Mouse (Mus musculus): ENCODE measurements around the gene Sbsn. TPM values are rescaled to one million over a fixed set of nuclear protein-coding genes. Genes with fewer than 3 reads are reported as not detected.
"Not testable (repeated sequence)": the region's sequence is repeated elsewhere in the genome, so short reads cannot be mapped to it uniquely, and the experiment has no call there.

The Sbsn gene
- 10 to 100 TPM in 17 of 26 experiments, 1 to 10 TPM in 9; 1.9 to 27.0 (median 15.6) TPM for total RNA-seq (2018; cell fraction: chromatin; rRNA removed)
- 1 to 10 TPM in 8 of 26 experiments, under 1 TPM in 13, not detected in 5; 0.28 to 4.0 (median 0.80) TPM for total RNA-seq (2018; cell fraction: cytosol; rRNA removed)
- total RNA-seq (2018; cell fraction: nucleus; rRNA removed), result 10 to 100 TPM in 4 of 26 experiments, 1 to 10 TPM in 19, under 1 TPM in 3; 0.71 to 14.4 (median 4.8) TPM
- polyA plus RNA-seq (2018), result 0.54 to 2.3 TPM (median 1.5 TPM) in 3 replicates

DNA sequence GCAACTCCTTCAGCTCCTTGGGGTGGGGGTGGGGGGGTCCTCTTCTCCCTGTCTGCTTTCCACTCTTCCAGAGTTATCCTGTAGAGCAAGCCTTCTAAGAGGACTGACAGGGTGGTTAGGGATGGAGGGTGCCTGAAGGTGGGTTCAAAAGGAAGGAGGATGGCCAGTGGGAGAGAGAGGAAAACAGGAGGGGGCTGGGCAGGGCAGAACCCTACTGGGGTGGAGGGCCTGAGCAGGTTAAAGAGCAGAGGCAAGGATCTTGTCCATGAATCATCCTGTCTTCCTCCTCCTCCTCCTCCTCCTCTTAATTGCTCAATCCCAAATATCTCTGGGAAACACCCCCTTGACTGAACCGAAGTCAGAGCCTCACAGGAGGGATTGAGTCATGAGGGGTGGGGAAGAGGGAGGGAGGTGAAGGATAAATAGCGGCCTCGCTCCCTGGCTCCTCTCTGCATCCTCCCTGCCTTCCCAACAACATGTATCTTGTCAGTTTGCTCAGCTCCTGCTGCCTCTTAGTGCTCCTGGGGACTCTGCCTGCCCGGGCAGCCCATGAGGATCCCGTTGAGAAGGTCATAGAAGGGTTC, at the start of gene Sbsn:
Gene Sbsn (plus strand): TSS at position 386 of the 584 bp plus-strand sequence.
- WGBS (ENCODE audit: missing documents), result 81% methylated on average over 5 of the region's 5 CpGs
- no peak within 1 kb of the TSS for H3K4me3 ChIP-seq (ENCODE audit: inconsistent target)
- H3K27ac ChIP-seq, result no peak within 1 kb of the TSS
- H3K79me2 ChIP-seq (ENCODE audit: inconsistent target), result no peaks in the 10 kb centered on the region
- H3K36me3 ChIP-seq (ENCODE audit: inconsistent target), result no peaks in the 10 kb centered on the region

DNA sequence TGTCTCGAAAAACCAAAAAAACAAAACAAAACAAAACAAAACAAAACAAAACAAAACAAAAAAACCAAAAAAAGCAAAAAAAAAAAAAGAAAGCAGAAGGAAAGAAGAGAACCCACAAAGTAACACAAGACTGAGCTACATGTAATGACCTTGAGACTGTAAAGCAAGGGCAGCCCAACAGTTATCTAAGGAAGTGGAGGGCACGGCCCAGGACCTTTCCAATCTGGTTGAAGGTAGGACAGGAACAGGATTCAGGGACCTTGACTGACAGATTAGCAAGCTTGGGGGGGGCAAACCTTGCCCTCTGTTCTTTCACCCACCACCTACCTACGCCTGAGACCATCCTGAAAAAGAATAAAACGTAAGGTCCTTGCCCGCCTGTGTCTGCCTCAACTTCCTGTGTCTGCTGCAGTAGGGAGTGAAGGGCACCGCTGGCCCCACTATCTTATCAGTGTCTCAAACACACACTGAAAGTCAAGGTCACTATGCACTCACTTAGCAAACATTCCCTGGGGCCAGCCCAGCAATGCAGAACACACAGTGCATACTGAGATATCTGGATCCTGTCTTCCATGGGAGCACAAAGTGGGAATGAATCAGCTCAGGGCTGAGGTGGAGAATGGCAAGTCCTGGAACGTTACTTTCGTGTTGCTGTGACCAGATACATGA, 44.9 kb upstream of the Sbsn start:
- WGBS (ENCODE audit: missing documents), result 88% methylated on average over 8 of the region's 8 CpGs
- no peak overlapping the region for H3K4me3 ChIP-seq (ENCODE audit: inconsistent target)
- H3K36me3 ChIP-seq (ENCODE audit: inconsistent target), result no peaks in the 10 kb centered on the region
- H3K27ac ChIP-seq, result no peak overlapping the region
- H3K79me2 ChIP-seq (ENCODE audit: inconsistent target), result no peaks in the 10 kb centered on the region

DNA sequence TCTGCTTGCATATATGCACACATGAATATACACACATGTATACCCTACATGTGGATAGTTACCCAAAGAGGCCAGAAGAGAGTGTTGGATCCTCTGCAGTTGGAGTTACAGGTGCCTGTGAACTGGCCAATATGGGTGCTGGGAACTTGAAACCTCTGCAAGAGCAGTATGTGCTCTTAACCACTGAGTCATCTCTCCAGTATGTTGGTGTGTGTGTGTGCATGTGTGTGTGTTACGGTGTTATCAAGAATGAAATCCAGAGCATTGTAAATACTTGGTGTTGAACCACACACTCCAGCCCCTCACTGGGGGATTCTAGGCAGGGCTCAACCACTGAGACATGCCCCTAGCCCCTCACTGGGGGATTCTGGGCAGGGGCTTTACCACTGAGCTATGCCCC, 43.8 kb upstream of the Sbsn start:
- Histone ChIP-seq H3K79me2 (ENCODE audit: inconsistent target) (no peaks in the 10 kb centered on the region), H3K36me3 (ENCODE audit: inconsistent target) (no peaks in the 10 kb centered on the region), H3K27ac (no peak overlapping the region), H3K4me3 (ENCODE audit: inconsistent target) (no peak overlapping the region)
- WGBS (ENCODE audit: missing documents), result 100% methylated on average over 1 of the region's 1 CpGs

DNA sequence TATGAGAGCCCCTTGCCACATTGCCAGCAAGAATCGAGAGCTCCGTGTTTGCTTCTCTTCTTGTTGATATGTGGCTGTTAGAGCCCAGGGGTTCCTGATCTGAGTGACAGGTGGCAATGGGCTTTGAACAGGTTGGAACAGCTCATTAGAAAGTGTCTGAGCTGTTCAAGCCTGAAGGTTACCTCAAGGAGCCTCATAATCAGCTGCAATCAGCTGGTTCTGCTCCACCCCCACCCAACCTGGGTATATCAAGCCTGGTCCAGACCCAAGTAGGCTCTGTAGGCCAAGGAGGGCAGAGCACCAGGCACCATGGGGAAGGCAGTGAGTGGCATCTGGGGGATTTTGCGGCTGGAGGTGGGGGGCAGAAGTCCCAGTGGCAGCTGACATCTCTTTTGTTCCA, 39.3 kb upstream of the Sbsn start, which contains the start of gene Atp4a:
Gene Atp4a (plus strand): TSS at position 268 of the 400 bp plus-strand sequence.
- no peak within 1 kb of the TSS for H3K27ac ChIP-seq
- H3K36me3 ChIP-seq (ENCODE audit: inconsistent target), result no peaks in the 10 kb centered on the region
- WGBS (ENCODE audit: missing documents), result 90% methylated on average over 3 of the region's 3 CpGs
- no peak within 1 kb of the TSS for H3K4me3 ChIP-seq (ENCODE audit: inconsistent target)
- H3K79me2 ChIP-seq (ENCODE audit: inconsistent target), result no peaks in the 10 kb centered on the region

DNA sequence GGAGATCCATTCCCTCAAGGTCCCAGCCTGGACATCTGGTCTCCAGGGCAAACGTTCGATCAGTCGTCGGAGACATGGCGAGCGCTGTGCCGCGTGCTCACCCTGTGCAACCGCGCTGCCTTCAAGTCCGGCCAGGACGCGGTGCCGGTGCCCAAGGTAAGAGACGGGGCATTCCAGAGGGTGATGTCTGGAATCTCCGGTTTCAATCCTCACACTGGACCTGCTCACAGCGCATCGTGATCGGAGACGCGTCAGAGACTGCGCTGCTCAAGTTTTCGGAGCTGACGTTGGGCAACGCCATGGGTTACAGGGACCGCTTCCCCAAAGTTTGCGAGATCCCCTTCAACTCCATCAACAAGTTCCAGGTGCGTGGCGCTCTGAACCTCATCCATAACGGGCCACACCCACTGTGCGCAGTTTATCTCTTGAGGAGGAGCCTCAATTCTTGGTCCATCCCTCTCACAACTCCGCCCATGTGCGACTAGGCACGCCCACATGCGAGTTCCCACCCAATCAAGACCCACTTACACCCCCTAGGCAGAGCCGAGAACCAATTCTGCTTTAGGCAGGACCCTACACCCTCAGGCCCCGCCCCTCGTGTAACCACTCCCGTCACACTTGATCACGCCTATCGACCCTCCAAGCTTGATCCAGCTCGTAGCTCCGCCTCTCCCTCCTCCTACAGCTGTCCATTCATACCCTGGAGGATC, 34.1 kb upstream of the Sbsn start:
- no peaks in the 10 kb centered on the region for H3K79me2 ChIP-seq (ENCODE audit: inconsistent target)
- H3K36me3 ChIP-seq (ENCODE audit: inconsistent target), result no peaks in the 10 kb centered on the region
- no peak overlapping the region for H3K4me3 ChIP-seq (ENCODE audit: inconsistent target)
- WGBS (ENCODE audit: missing documents), result 7% methylated on average over 43 of the region's 43 CpGs
- no peak overlapping the region for H3K27ac ChIP-seq

DNA sequence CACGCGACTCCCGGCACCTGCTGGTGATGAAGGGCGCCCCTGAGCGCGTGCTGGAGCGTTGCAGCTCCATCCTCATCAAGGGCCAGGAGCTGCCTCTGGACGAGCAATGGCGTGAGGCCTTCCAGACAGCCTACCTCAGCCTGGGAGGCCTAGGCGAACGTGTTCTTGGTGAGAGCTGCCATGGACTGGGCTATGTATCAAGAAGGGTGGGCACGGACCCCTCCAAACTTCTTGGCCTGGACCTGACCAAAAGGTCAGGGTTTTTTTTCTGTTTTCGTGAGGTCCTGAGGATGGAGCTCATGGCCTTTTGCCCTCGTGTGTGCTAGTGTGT, 33.6 kb upstream of the Sbsn start:
- Histone ChIP-seq H3K27ac (no peak overlapping the region), H3K36me3 (ENCODE audit: inconsistent target) (no peaks in the 10 kb centered on the region), H3K4me3 (ENCODE audit: inconsistent target) (no peak overlapping the region), H3K79me2 (ENCODE audit: inconsistent target) (no peaks in the 10 kb centered on the region)
- WGBS (ENCODE audit: missing documents), result 39% methylated on average over 12 of the region's 14 CpGs

DNA sequence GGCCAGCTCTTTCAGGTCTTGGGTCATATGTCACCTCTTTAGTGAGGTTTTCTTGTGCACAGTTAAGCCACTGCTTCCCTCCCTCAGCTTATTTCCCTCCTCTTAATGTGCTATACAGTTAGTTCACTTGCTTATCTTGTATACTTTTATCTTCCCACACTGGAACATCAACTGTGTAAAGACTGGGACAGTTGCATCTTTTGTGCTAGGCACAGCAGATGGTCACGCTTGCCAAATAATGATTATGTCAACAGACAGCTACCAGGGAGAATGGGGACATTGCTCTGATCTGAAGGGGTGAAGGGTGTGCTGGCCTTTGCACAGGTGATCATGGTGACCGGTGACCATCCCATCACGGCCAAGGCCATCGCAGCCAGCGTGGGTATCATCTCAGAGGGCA, 31.6 kb upstream of the Sbsn start:
- Histone ChIP-seq H3K79me2 (ENCODE audit: inconsistent target) (no peaks in the 10 kb centered on the region), H3K27ac (no peak overlapping the region), H3K36me3 (ENCODE audit: inconsistent target) (no peaks in the 10 kb centered on the region), H3K4me3 (ENCODE audit: inconsistent target) (no peak overlapping the region)
- 92% methylated on average over 5 of the region's 5 CpGs for WGBS (ENCODE audit: missing documents)

DNA sequence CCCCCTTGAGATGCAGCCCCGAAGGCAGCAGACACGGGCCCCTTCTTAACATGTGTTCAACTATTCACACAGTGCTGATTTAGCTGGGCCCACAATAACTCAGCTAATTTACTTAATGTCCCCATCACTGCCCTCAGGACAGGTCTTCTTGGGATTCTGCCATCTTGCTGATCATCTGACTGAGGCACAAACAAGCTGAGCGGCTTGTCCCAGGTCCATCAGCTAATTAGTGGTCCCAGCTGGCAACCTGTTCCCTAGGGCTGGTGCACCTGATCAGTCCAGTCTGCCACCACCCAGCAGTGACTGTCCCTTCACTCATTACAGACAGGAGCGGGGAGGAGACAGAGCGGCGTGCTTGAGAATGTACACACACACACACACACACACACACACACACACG, 30.0 kb upstream of the Sbsn start:
- WGBS (ENCODE audit: missing documents), result 99% methylated on average over 6 of the region's 7 CpGs
- Histone ChIP-seq H3K79me2 (ENCODE audit: inconsistent target) (no peaks in the 10 kb centered on the region), H3K36me3 (ENCODE audit: inconsistent target) (no peaks in the 10 kb centered on the region), H3K4me3 (ENCODE audit: inconsistent target) (no peak overlapping the region), H3K27ac (no peak overlapping the region)

DNA sequence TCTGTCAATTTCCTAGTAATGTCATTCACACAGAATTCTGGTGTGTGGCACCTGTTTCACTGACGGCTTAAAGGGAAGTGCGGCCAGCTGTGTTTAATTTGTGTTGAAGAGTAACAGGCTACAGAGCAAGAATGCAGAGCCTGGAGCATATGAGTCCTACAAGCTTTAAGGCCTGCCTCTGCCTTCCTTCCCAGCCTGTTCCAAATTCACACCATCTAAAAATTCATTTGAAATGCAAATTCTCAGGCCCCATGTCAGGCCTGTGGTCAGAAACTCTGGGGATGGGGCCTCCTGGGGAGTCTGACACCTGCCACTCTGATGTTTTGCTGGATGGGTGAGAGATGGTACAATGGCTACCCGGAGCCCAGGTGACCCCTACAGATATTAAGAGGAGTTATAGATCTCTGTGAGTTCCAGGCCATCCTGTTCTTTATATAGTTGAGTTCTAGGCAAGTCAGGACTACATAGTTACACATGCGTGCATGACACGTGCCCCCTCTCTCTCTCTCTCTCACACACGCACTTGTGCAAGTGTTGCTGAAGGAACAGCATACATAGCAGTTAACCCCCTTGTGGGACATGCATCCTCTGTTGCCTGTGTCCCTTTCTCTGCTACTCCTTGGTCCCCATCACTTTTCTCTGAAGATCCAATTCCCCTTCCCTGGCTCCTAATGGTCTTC, 27.9 kb upstream of the Sbsn start:
- no peak overlapping the region for H3K4me3 ChIP-seq (ENCODE audit: inconsistent target)
- peaks cover 2% of the 10 kb centered on the region; the same call in 1 of the 2 replicates for H3K79me2 ChIP-seq (ENCODE audit: inconsistent target)

DNA sequence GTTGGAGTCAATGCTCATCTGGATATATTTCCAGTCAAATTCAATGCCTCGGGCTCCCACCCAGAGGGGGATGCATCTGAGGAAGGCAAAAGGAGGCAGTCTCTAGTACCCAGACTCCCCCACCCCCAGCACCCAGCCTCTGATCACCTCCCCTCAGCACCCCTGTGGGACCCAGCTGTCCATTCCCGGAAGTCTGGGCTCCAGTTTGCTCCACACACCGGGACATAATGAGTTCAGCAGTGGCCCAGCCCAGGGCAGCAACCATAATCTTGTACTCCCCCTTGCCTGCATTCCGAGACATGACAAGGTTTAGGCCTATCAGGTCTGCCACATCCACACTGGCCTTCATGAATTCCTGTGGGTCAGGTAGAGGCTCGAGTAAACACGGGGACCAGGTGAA, 23.1 kb upstream of the Sbsn start:
- Histone ChIP-seq H3K4me3 (ENCODE audit: inconsistent target) (peak overlapping the region; percentile 82; the same call in 1 of the 2 replicates), H3K27ac (no peak overlapping the region), H3K36me3 (ENCODE audit: inconsistent target) (no peaks in the 10 kb centered on the region), H3K79me2 (ENCODE audit: inconsistent target) (peaks cover 8% of the 10 kb centered on the region; the same call in 1 of the 2 replicates)
- WGBS (ENCODE audit: missing documents), result 89% methylated on average over 6 of the region's 6 CpGs

More for the DNA sequence above, 27.9 kb upstream of the Sbsn start:
- Histone ChIP-seq H3K36me3 (ENCODE audit: inconsistent target) (no peaks in the 10 kb centered on the region), H3K27ac (no peak overlapping the region)
- WGBS (ENCODE audit: missing documents), result 73% methylated on average over 6 of the region's 6 CpGs

DNA sequence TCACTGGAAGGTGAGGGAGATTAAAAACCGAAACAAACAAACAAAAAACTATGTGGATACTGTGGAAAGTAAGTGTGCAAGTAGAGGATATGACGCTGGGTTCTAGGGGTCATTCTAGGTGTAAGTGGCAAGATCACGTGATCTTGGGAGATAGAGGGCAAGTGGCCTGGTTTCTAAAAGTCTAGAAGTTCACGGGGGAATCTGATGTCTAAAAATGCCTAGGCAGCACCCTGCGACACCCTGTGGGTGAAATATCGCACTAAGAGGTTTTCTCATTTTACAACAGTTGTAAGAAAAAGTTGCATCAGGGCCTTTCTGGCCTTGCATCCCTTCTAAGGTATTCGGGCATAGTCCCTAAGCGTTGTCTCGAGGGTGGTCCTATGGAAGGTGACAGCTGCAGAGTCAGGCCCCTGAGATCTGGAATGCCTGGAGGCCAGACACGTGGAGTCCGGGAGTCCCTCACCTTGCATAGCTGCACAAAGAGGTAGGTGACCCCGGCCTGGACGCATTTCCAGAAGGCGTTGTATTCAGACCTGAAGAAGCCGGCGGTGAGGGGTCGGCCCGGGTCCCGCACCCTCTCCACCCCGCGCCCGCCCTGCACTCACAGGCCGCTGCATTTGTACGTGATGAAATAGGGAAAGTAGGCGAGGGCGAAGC, 22.4 kb upstream of the Sbsn start:
- H3K36me3 ChIP-seq (ENCODE audit: inconsistent target), result no peaks in the 10 kb centered on the region
- peak overlapping the region; percentile 82 for H3K4me3 ChIP-seq (ENCODE audit: inconsistent target)
- WGBS (ENCODE audit: missing documents), result 9% methylated on average over 26 of the region's 26 CpGs
- H3K27ac ChIP-seq, result peak overlapping the region; percentile 19; the same call in 1 of the 2 replicates
- H3K79me2 ChIP-seq (ENCODE audit: inconsistent target), result peaks cover 8% of the 10 kb centered on the region; the same call in 1 of the 2 replicates

DNA sequence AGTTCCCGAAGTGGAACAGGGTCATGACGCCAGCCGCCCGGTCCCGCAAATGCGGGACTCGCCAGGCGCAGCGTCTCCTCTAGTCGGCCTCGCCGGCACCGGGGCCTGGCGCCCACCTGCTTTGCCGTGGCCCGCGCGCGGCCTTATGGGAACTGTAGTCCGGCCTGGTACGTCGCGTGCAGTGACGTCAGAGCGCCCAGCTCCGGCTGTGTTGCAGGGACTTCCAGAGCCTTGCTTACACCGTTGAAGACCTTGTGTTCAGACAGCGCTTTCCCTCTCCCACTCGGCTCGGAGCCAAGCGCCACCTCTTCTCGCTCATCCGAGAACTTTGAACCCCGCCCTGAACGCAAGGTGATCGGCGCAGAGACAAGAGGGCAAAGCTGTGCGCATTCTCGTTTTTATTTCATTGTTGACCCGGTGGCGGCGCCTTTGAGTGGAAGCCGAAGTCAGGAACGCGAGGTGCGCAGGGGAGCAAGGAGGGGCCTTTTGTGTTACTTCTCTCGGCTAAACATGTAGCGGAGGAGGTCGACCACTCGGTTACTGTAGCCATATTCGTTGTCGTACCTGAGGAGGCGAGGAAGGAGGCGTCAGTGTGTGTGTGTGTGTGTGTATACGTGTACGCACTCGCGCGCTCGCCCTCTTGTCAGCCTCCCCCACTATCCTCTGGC, 21.7 kb upstream of the Sbsn start, which contains the start of gene Tmem147:
Gene Tmem147 (minus strand): TSS at position 145 of the 668 bp plus-strand sequence.
- H3K4me3 ChIP-seq (ENCODE audit: inconsistent target), result peak within 1 kb of the TSS; percentile 82
- peaks cover 8% of the 10 kb centered on the region; the same call in 1 of the 2 replicates for H3K79me2 ChIP-seq (ENCODE audit: inconsistent target)
- under 1% methylated on average over 49 of the region's 60 CpGs for WGBS (ENCODE audit: missing documents)
- H3K27ac ChIP-seq, result peak within 1 kb of the TSS; percentile 60
- no peaks in the 10 kb centered on the region for H3K36me3 ChIP-seq (ENCODE audit: inconsistent target)

DNA sequence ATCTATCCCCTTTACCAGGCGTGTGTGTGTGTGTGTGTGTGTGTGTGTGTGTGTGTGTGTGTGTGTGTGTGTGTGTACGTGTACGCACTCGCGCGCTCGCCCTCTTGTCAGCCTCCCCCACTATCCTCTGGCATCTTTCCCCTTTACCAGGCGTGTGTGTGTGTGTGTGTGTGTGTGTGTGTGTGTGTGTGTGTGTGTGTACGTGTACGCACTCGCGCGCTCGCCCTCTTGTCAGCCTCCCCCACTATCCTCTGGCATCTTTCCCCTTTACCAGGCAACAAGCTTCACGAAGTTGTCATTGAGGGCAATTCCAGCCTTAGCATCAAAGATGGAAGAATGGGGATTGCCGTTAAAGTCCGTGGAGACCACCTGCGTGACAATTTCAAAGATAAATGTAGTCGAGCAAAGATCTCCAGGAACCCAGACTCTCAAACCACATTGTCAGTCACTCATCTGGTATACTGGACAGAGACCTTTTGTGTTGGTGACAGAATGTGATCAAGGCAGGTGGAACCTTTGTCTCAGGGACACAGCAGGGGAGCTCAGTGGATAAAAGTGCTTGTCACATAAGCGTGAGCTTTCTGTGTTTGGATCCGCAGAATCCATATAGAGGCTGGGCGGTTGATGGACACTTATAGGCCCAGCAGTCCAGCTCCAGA, 21.1 kb upstream of the Sbsn start:
- H3K27ac ChIP-seq; H3K36me3 ChIP-seq (ENCODE audit: inconsistent target); H3K79me2 ChIP-seq (ENCODE audit: inconsistent target): not testable (repeated sequence)
- WGBS (ENCODE audit: missing documents), result 60% methylated on average over 7 of the region's 22 CpGs
- H3K4me3 ChIP-seq (ENCODE audit: inconsistent target), result peak overlapping the region; percentile 82
